Mouse (Mus musculus) embryonic facial prominence, embryonic 10.5 days (tissue): ENCODE results near the gene Dnajc6. TPM values are rescaled to one million over a fixed set of nuclear protein-coding genes. Genes with fewer than 3 reads are reported as not detected.

Experiments
- DNase-seq: peaks from one replicate; pipeline ENCODE4 v3.0.0-alpha.2; 2017; ENCODE audit warnings: low spot score
- H3K27ac ChIP-seq: fragments of 300-500 bp; sonication (generic); replicated peaks from 2 replicates; pipeline ENCODE4 v1.5.1; 2016; ENCODE audit warnings: mild to moderate bottlenecking
- H3K27me3 ChIP-seq: fragments of 300-500 bp; sonication (generic); replicated peaks from 2 replicates; pipeline ENCODE4 v1.6.1; 2016; ENCODE audit warnings: low read depth, mild to moderate bottlenecking; ENCODE audit not compliant: poor library complexity, severe bottlenecking
- H3K36me3 ChIP-seq: fragments of 300-500 bp; sonication (generic); replicated peaks from 2 replicates; pipeline ENCODE4 v1.6.1; 2016; ENCODE audit warnings: mild to moderate bottlenecking, moderate library complexity
- H3K4me1 ChIP-seq: fragments of 300-500 bp; sonication (generic); 2 replicates; pipeline ENCODE4 v1.6.1; 2016
- H3K4me3 ChIP-seq: fragments of 300-500 bp; sonication (generic); 2 replicates; pipeline ENCODE4 v1.5.1; 2016; ENCODE audit warnings: mild to moderate bottlenecking, moderate library complexity
- H3K9me3 ChIP-seq: fragments of 300-500 bp; sonication (generic); 2 replicates; pipeline ENCODE4 v1.6.1; 2016; ENCODE audit warnings: mild to moderate bottlenecking
- WGBS: fragments of 180-500 bp; shearing (Covaris S2); methylation state at CpG from one replicate; pipeline ENCODE4 v1.1.7; 2016; 5-methylcytosine and 5-hydroxymethylcytosine counted together
- polyA plus RNA-seq: library from polyadenylated mRNA; unstranded; fragments of >200 nt; fragmentation: Nextera tagmentation; extraction: Ambion mirVana; gene quantifications from 2 replicates; pipeline ENCODE4 v1.2.1, GENCODE M21; 2016

Dnajc6 gene
- polyA plus RNA-seq, 1 experiment from 2014 or later: 1.5 TPM

GRCm38 (mm10) chr4:101508851-101509577 is 12.6 kb downstream of the Dnajc6 start:
- Histone ChIP-seq H3K27ac (peak overlapping the region; percentile 66; the same call in 1 of the 2 replicates), H3K4me3 (peak overlapping the region; percentile 59), H3K36me3 (no peaks in the 10 kb centered on the region), H3K27me3 (peaks cover 23% of the 10 kb centered on the region), H3K9me3 (no peaks in the 10 kb centered on the region), H3K4me1 (peaks cover 18% of the 10 kb centered on the region)
- peak; percentile 63 for DNase-seq
- 5% methylated on average over 30 of the region's 30 CpGs for WGBS

- Histone ChIP-seq H3K36me3 (no peaks in the 10 kb centered on the region), H3K4me1 (peaks cover 16% of the 10 kb centered on the region), H3K9me3 (no peaks in the 10 kb centered on the region), H3K27ac (no peak overlapping the region), H3K27me3 (peaks cover 23% of the 10 kb centered on the region), H3K4me3 (no peak overlapping the region)
- WGBS: 83% methylated on average over 8 of the region's 8 CpGs
- no peak for DNase-seq
Measured at GRCm38 (mm10) chr4:101510111-101510903, 13.9 kb downstream of the Dnajc6 start.

GRCm38 (mm10) chr4:101510904-101511210 is 14.4 kb downstream of the Dnajc6 start:
- Histone ChIP-seq H3K9me3 (no peaks in the 10 kb centered on the region), H3K4me3 (no peak overlapping the region), H3K27me3 (peaks cover 23% of the 10 kb centered on the region), H3K4me1 (peaks cover 16% of the 10 kb centered on the region), H3K27ac (no peak overlapping the region), H3K36me3 (no peaks in the 10 kb centered on the region)
- WGBS: 84% methylated on average over 5 of the region's 5 CpGs
- no peak for DNase-seq

GRCm38 (mm10) chr4:101511768-101512521 is 15.5 kb downstream of the Dnajc6 start:
- Histone ChIP-seq H3K4me3 (no peak overlapping the region), H3K36me3 (no peaks in the 10 kb centered on the region), H3K27ac (no peak overlapping the region), H3K27me3 (peaks cover 23% of the 10 kb centered on the region), H3K4me1 (peaks cover 16% of the 10 kb centered on the region), H3K9me3 (no peaks in the 10 kb centered on the region)
- 89% methylated on average over 5 of the region's 5 CpGs for WGBS
- no peak for DNase-seq

- Histone ChIP-seq H3K27me3 (peaks cover 19% of the 10 kb centered on the region), H3K4me3 (no peak overlapping the region), H3K27ac (no peak overlapping the region), H3K4me1 (peaks cover 12% of the 10 kb centered on the region), H3K36me3 (no peaks in the 10 kb centered on the region), H3K9me3 (no peaks in the 10 kb centered on the region)
- 92% methylated on average over 3 of the region's 3 CpGs for WGBS
- no peak for DNase-seq
Measured at GRCm38 (mm10) chr4:101513251-101513650, 16.8 kb downstream of the Dnajc6 start.

- Histone ChIP-seq H3K36me3 (no peaks in the 10 kb centered on the region), H3K4me1 (no peaks in the 10 kb centered on the region), H3K27me3 (no peaks in the 10 kb centered on the region), H3K9me3 (no peaks in the 10 kb centered on the region), H3K4me3 (no peak overlapping the region), H3K27ac (no peak overlapping the region)
- no peak for DNase-seq
- WGBS: 93% methylated on average over 14 of the region's 14 CpGs
Measured at GRCm38 (mm10) chr4:101515853-101516252, 19.4 kb downstream of the Dnajc6 start.

GRCm38 (mm10) chr4:101516434-101517168 is 20.2 kb downstream of the Dnajc6 start:
- no peak overlapping the region for H3K4me3 ChIP-seq
- no peaks in the 10 kb centered on the region for H3K36me3 ChIP-seq
- no peaks in the 10 kb centered on the region for H3K9me3 ChIP-seq
- WGBS: 88% methylated on average over 17 of the region's 17 CpGs
- no peak for DNase-seq
- no peaks in the 10 kb centered on the region for H3K4me1 ChIP-seq
- no peaks in the 10 kb centered on the region for H3K27me3 ChIP-seq
- no peak overlapping the region for H3K27ac ChIP-seq

- DNase-seq: no peak
- Histone ChIP-seq H3K27me3 (no peaks in the 10 kb centered on the region), H3K4me3 (no peak overlapping the region), H3K36me3 (no peaks in the 10 kb centered on the region), H3K4me1 (no peaks in the 10 kb centered on the region), H3K27ac (no peak overlapping the region), H3K9me3 (no peaks in the 10 kb centered on the region)
- WGBS: 62% methylated on average over 4 of the region's 4 CpGs
Measured at GRCm38 (mm10) chr4:101531901-101532300, 35.5 kb downstream of the Dnajc6 start.

- DNase-seq: no peak
- no peak overlapping the region for H3K27ac ChIP-seq
- H3K27me3 ChIP-seq: no peaks in the 10 kb centered on the region
- H3K9me3 ChIP-seq: no peaks in the 10 kb centered on the region
- no peak overlapping the region for H3K4me3 ChIP-seq
- H3K4me1 ChIP-seq: no peaks in the 10 kb centered on the region
- no peaks in the 10 kb centered on the region for H3K36me3 ChIP-seq
- WGBS: 78% methylated on average over 4 of the region's 4 CpGs
Measured at GRCm38 (mm10) chr4:101540516-101540915, 44.1 kb downstream of the Dnajc6 start.

GRCm38 (mm10) chr4:101549958-101550591 is 53.6 kb downstream of the Dnajc6 start:
- peaks cover 38% of the 10 kb centered on the region for H3K27me3 ChIP-seq
- H3K4me1 ChIP-seq: peaks cover 16% of the 10 kb centered on the region
- H3K36me3 ChIP-seq: no peaks in the 10 kb centered on the region
- H3K4me3 ChIP-seq: peak overlapping the region; percentile 61
- peak; percentile 55 for DNase-seq
- 1% methylated on average over 33 of the region's 33 CpGs for WGBS
- H3K27ac ChIP-seq: no peak overlapping the region
- H3K9me3 ChIP-seq: no peaks in the 10 kb centered on the region

- Histone ChIP-seq H3K4me1 (peaks cover 16% of the 10 kb centered on the region), H3K36me3 (no peaks in the 10 kb centered on the region), H3K4me3 (peak overlapping the region; percentile 61), H3K27me3 (peaks cover 38% of the 10 kb centered on the region), H3K9me3 (no peaks in the 10 kb centered on the region), H3K27ac (no peak overlapping the region)
- WGBS: under 1% methylated on average over 33 of the region's 33 CpGs
- peak; percentile 81 for DNase-seq
Measured at GRCm38 (mm10) chr4:101550671-101551161, 54.3 kb downstream of the Dnajc6 start.
